Mouse (Mus musculus) liver, postnatal 0 days (tissue): Measurements from ENCODE around the gene 2010111I01Rik. TPM values are rescaled to one million over a fixed set of nuclear protein-coding genes. Genes with fewer than 3 reads are reported as not detected.

Experiments used
- ATAC-seq: fragments of 200-750 bp; cut with Nextera tagmentation; 2 replicates; pipeline ENCODE4 v1.8.0; 2017; ENCODE audit warnings: mild to moderate bottlenecking, moderate library complexity
- DNase-seq: peaks from one replicate; pipeline ENCODE4 v3.0.0-alpha.2; 2016
- H3K27ac ChIP-seq: fragments of 300-500 bp; sonication (generic); 2 replicates; pipeline ENCODE4 v1.5.1; 2014; ENCODE audit warnings: antibody characterized with exemption, moderate library complexity, mild to moderate bottlenecking, low read depth
- H3K27me3 ChIP-seq: fragments of 300-500 bp; sonication (generic); 2 replicates; pipeline ENCODE4 v1.6.1; 2014; ENCODE audit warnings: low read length, control low read depth, mixed read lengths; ENCODE audit not compliant: insufficient read depth
- H3K36me3 ChIP-seq: fragments of 300-500 bp; sonication (generic); replicated peaks from 2 replicates; pipeline ENCODE4 v1.6.1; 2014; ENCODE audit warnings: mild to moderate bottlenecking, control low read depth, low read length, moderate library complexity, mixed read lengths; ENCODE audit not compliant: insufficient read depth
- H3K4me1 ChIP-seq: fragments of 300-500 bp; sonication (generic); 2 replicates; pipeline ENCODE4 v1.6.1; 2014; ENCODE audit warnings: antibody characterized with exemption, mild to moderate bottlenecking, control low read depth; ENCODE audit not compliant: insufficient read depth
- H3K4me2 ChIP-seq: fragments of 300-500 bp; sonication (generic); 2 replicates; pipeline ENCODE4 v1.6.1; 2014; ENCODE audit warnings: low read depth, mild to moderate bottlenecking, low read length, moderate library complexity, mixed read lengths
- H3K4me3 ChIP-seq: fragments of 300-500 bp; sonication (generic); 2 replicates; pipeline ENCODE4 v1.5.1; 2014; ENCODE audit warnings: low read depth, low read length
- H3K9ac ChIP-seq: fragments of 300-500 bp; sonication (generic); replicated peaks from 2 replicates; pipeline ENCODE4 v1.6.1; 2014; ENCODE audit warnings: mild to moderate bottlenecking, moderate library complexity
- H3K9me3 ChIP-seq: fragments of 300-500 bp; sonication (generic); 2 replicates; pipeline ENCODE4 v1.6.1; 2016; ENCODE audit warnings: mild to moderate bottlenecking, control low read depth, low read length, mixed read lengths
- CTCF ChIP-seq: sonication (generic); IDR thresholded peaks from 2 replicates; pipeline ENCODE4 v1.5.1; 2016; ENCODE audit warnings: antibody characterized with exemption, low read depth
- EP300 ChIP-seq: IDR thresholded peaks from 2 replicates; pipeline ENCODE4 v1.6.1; 2016; ENCODE audit warnings: antibody characterized with exemption, low read depth, mild to moderate bottlenecking
- WGBS: fragments of 180-500 bp; shearing (Covaris S2); extraction: QIAGEN DNeasy Blood & Tissue Kit; methylation state at CpG from one replicate; pipeline ENCODE4 v1.1.7; 2014; ENCODE audit not compliant: insufficient replicate concordance; 5-methylcytosine and 5-hydroxymethylcytosine counted together
- polyA plus RNA-seq: library from polyadenylated mRNA; unstranded; fragments of >200 nt; fragmentation: Nextera tagmentation; extraction: Ambion mirVana; gene quantifications from 2 replicates; pipeline ENCODE4 v1.2.1, GENCODE M21; 2015

Gene 2010111I01Rik
- polyA plus RNA-seq, 1 experiment from 2014 or later: 22.9 TPM

DNA sequence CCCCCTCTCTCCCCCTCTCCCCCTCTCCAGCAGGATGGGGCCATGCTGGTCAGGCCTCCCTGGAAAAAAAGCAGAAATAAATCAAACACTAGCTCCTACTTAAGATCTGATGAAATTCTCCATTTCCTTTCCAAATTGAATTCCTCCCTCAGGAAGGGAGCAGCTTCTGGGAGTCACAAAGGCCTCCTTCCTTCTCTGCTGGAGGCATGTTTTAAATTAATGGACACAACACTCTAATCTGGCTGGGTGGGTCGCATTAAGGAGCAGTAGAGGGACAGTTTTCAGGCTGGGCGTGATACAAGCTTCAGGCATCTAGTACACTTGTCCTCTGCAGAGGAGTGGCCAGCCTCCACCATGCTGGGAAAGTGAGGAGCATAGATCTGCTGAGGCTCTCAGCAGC, 188.7 kb downstream of the 2010111I01Rik start:
- no peak overlapping the region for H3K9ac ChIP-seq
- ATAC-seq: no peak
- no peak overlapping the region for H3K4me2 ChIP-seq
- H3K4me1 ChIP-seq: peaks cover 14% of the 10 kb centered on the region
- TF ChIP-seq CTCF (no peak), EP300 (no peak)
- WGBS: 68% methylated on average over 2 of the region's 2 CpGs
- DNase-seq: no peak
- no peak overlapping the region for H3K27ac ChIP-seq
- no peak overlapping the region for H3K4me3 ChIP-seq
- no peaks in the 10 kb centered on the region for H3K27me3 ChIP-seq
- H3K9me3 ChIP-seq: no peaks in the 10 kb centered on the region
- H3K36me3 ChIP-seq: no peaks in the 10 kb centered on the region

DNA sequence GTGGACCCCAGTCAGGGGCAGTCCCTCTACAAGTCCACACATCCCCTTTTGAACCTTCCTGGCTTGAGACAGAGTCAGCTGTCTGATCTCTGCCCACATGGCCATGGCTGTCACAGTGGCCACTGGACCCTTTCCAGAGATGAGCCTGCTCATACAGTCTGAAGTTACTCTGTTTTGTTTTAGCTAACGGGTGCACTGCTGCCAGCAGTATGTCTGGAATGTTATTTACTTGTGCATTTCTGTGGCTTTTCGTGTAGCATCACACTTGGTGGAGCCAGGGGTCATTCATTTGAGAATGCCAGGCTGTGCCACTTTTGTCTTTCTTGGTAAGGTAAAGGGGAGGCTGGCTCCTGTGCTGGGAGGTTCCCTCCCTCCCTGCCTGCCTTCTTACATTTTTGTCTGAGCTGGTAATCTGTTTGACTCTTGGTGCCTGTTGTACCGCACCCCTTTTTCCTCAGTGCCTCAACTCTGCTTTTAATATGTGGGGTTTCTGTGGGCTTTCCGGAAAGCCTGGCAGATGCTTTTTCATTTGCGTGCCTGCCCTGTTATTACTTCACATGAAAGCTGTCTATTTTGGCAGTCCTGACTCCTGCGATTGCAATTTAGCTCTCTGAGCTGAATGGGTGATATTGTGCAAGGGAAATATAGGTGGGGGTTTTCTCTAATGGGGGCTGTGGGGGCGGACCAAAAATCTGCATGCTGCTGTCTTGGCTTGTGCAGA, 190.3 kb downstream of the 2010111I01Rik start:
- Histone ChIP-seq H3K4me1 (peaks cover 6% of the 10 kb centered on the region; the same call in 1 of the 2 replicates), H3K4me3 (no peak overlapping the region), H3K27me3 (no peaks in the 10 kb centered on the region), H3K9me3 (no peaks in the 10 kb centered on the region), H3K4me2 (no peak overlapping the region), H3K36me3 (no peaks in the 10 kb centered on the region), H3K9ac (no peak overlapping the region), H3K27ac (no peak overlapping the region)
- TF ChIP-seq CTCF (no peak), EP300 (no peak)
- ATAC-seq: no peak
- 68% methylated on average over 7 of the region's 7 CpGs for WGBS
- DNase-seq: no peak

DNA sequence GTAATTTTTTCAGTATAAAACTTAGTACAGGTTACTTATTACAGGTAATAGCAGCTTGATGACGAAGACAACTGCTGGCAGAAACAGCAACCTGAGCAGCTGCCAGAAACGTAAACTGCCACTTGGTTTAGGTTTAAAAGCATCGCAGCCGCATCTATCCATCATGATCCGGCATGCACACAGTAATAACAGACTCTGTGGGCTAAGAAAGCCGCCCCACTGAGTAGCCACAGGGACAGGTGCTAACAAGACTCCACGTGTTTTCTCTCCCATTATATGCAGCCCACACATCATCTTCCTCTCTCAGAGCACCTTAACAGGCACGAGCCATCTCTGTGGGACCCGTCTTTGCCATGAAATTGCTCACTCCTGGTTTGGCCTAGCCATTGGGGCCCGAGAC, 191.6 kb downstream of the 2010111I01Rik start:
- Histone ChIP-seq H3K27ac (no peak overlapping the region), H3K27me3 (no peaks in the 10 kb centered on the region), H3K36me3 (no peaks in the 10 kb centered on the region), H3K4me3 (no peak overlapping the region), H3K4me2 (no peak overlapping the region), H3K9ac (no peak overlapping the region), H3K4me1 (peaks cover 2% of the 10 kb centered on the region; the same call in 1 of the 2 replicates), H3K9me3 (no peaks in the 10 kb centered on the region)
- DNase-seq (no peak), ATAC-seq (no peak)
- TF ChIP-seq EP300 (no peak), CTCF (no peak)
- WGBS: 82% methylated on average over 10 of the region's 10 CpGs

- DNase-seq: no peak
- no peaks in the 10 kb centered on the region for H3K27me3 ChIP-seq
- no peak overlapping the region for H3K27ac ChIP-seq
- H3K4me1 ChIP-seq: no peaks in the 10 kb centered on the region
- no peaks in the 10 kb centered on the region for H3K36me3 ChIP-seq
- WGBS: 82% methylated on average over 11 of the region's 11 CpGs
- no peak for TF ChIP-seq EP300
- no peak for TF ChIP-seq CTCF
- no peak overlapping the region for H3K4me2 ChIP-seq
- no peak for ATAC-seq
- no peaks in the 10 kb centered on the region for H3K9me3 ChIP-seq
- H3K4me3 ChIP-seq: no peak overlapping the region
- no peak overlapping the region for H3K9ac ChIP-seq
Observed at GRCm38 (mm10) chr13:63170282-63171073, 205.8 kb downstream of the 2010111I01Rik start.

- Histone ChIP-seq H3K4me3 (no peak overlapping the region), H3K36me3 (no peaks in the 10 kb centered on the region), H3K4me1 (no peaks in the 10 kb centered on the region), H3K9me3 (no peaks in the 10 kb centered on the region), H3K9ac (no peak overlapping the region), H3K27me3 (no peaks in the 10 kb centered on the region), H3K27ac (no peak overlapping the region), H3K4me2 (no peak overlapping the region)
- no peak for ATAC-seq
- 76% methylated on average over 13 of the region's 13 CpGs for WGBS
- TF ChIP-seq CTCF (no peak), EP300 (no peak)
- DNase-seq: no peak
Observed at GRCm38 (mm10) chr13:63171347-63172096, 206.8 kb downstream of the 2010111I01Rik start.

- Histone ChIP-seq H3K27ac (no peak overlapping the region), H3K9me3 (no peaks in the 10 kb centered on the region), H3K27me3 (no peaks in the 10 kb centered on the region), H3K4me3 (no peak overlapping the region), H3K4me2 (no peak overlapping the region), H3K9ac (no peak overlapping the region), H3K36me3 (no peaks in the 10 kb centered on the region), H3K4me1 (no peaks in the 10 kb centered on the region)
- no peak for ATAC-seq
- 75% methylated on average over 3 of the region's 3 CpGs for WGBS
- no peak for DNase-seq
- no peak for TF ChIP-seq EP300
- no peak for TF ChIP-seq CTCF
Observed at GRCm38 (mm10) chr13:63172097-63172445, 207.4 kb downstream of the 2010111I01Rik start.
